Mouse (Mus musculus) brain, embryonic 14.5 days (tissue): ENCODE measurements around the gene Nid2. TPM values are rescaled to one million over a fixed set of nuclear protein-coding genes. Genes with fewer than 3 reads are reported as not detected.

Experiments
- DNase-seq: peaks from one replicate; pipeline ENCODE4 v3.0.0-alpha.2; 2011; ENCODE audit warnings: low read depth
- CTCF ChIP-seq: fragments of 200-500 bp; IDR thresholded peaks from 2 replicates; pipeline ENCODE4 v1.5.1; 2012; ENCODE audit warnings: inconsistent platforms, mild to moderate bottlenecking, moderate library complexity, borderline replicate concordance; ENCODE audit not compliant: insufficient read depth, insufficient read length; ENCODE audit errors: extremely low read depth
- POLR2A ChIP-seq: fragments of 200-500 bp; IDR thresholded peaks from 2 replicates; pipeline ENCODE4 v1.6.1; 2012; ENCODE audit warnings: mild to moderate bottlenecking, inconsistent platforms, borderline replicate concordance; ENCODE audit not compliant: poor library complexity, insufficient read depth, insufficient read length, severe bottlenecking; ENCODE audit errors: extremely low read depth
- polyA plus RNA-seq: library from polyadenylated mRNA; depleted of rRNA; stranded (reverse); fragments of >200 nt; gene quantifications from 2 replicates; pipeline ENCODE4 v1.2.3, GENCODE M21; 2012

The Nid2 gene
- polyA plus RNA-seq, 1 experiment, result 33.2 TPM

DNA sequence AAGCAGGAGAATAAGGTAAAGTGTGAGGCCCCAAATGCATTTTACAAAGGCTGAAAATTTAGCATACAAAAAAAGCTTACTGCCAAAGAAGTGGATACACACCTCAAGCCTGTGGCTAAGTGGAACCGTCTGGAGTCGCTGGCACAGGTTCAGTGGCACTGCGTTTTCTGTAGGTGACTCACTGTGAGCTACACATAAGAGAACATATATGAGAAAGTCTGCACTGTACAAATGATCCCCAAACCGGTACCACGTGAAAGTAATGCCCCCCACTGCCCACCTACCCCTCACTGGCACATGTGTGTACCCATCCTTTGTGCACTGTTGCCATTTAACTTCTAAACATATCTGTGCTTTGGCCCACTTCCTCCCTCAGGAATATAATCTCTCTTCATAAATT, 22.8 kb upstream of the Nid2 start:
- DNase-seq, result no peak
- TF ChIP-seq POLR2A (no peak), CTCF (no peak)

GRCm38 (mm10) chr14:19728737-19729136, 22.3 kb upstream of the Nid2 start:
- no peak for DNase-seq
- no peak for TF ChIP-seq POLR2A
- TF ChIP-seq CTCF, result no peak

- TF ChIP-seq CTCF, result no peak
- no peak for TF ChIP-seq POLR2A
Measured at GRCm38 (mm10) chr14:19732097-19732496, 19.0 kb upstream of the Nid2 start.

GRCm38 (mm10) chr14:19733490-19734282, 17.4 kb upstream of the Nid2 start:
- TF ChIP-seq POLR2A (no peak), CTCF (no peak)
- no peak for DNase-seq

More at GRCm38 (mm10) chr14:19732097-19732496, 19.0 kb upstream of the Nid2 start:
- DNase-seq, result no peak

DNA sequence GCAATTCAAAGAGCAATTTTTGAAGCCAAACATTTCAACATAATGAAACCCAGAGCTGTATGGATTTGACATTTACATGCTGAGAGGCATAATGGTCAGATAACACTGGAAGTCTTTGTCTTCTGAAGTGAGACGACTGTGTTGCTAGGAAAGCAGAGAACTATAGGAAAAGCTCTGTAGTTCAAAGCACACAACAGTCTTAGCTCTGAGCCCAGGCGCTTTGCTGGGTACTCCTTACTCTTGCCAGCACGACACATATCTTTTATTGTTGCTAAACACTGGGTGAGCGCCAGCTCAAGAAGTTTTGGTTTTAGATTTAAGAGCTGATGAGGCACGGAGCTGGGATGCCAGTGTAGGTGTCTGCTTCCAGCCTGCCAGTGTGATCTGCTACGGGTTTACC, 15.8 kb upstream of the Nid2 start:
- TF ChIP-seq POLR2A (no peak), CTCF (no peak)
- peak; percentile 76 for DNase-seq

DNA sequence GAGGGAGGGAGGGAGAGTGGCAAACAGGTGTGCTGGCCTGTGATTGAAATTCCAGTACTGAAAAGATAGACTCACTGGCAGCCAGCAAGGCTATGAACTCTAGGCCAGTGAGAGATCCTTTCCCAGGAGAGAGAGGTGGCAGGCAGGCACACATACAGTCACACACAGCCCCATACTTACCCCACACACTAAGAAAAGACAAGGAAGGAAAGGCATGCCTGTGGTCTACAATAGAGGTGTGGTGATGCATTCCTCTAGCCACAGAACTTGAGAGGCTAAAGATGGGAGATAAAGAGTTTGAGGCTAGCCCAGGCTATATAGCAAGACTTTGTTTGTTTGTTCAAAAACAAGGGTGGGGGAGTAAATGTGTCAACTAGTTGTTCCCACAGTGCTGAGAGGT, 13.5 kb upstream of the Nid2 start:
- TF ChIP-seq POLR2A (no peak), CTCF (no peak)
- no peak for DNase-seq

GRCm38 (mm10) chr14:19738094-19738843, 12.8 kb upstream of the Nid2 start:
- peak; percentile 65 for DNase-seq

DNA sequence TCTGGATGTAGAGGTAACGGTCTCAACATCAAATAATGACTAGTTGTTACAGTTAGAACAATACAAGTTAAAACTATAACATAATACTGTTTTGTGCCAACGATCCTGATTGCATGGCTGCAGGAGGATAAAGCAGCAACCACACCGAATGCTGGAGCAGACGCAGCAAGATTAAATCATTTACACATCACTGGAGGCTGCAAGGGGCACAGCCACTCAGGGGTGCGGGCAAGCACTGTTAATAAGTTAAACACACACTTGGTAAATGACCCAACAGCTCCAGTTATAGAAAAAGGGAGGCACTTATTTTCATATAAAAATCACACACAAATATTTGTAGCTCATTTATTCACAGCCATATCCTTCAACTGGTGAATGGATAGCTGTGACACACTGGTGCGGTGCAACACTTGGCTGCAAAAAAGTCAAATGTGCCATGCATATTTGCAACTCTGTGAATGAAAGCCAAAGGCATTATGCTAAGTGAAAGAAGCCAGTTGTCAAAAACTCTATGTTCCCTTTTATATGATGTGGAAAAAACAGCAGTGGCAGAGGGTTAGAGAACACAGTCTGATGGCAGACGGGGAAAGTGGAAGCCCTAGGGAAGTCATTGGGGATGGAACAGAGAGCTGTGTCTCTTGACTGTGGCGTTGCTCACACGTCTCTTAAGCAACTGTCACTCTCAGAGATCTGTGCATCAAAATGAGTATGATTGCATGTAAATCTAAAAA, 11.5 kb upstream of the Nid2 start:
- TF ChIP-seq CTCF (no peak), POLR2A (no peak)
- DNase-seq, result no peak

More at GRCm38 (mm10) chr14:19738094-19738843, 12.8 kb upstream of the Nid2 start:
- TF ChIP-seq CTCF (no peak), POLR2A (no peak)

DNA sequence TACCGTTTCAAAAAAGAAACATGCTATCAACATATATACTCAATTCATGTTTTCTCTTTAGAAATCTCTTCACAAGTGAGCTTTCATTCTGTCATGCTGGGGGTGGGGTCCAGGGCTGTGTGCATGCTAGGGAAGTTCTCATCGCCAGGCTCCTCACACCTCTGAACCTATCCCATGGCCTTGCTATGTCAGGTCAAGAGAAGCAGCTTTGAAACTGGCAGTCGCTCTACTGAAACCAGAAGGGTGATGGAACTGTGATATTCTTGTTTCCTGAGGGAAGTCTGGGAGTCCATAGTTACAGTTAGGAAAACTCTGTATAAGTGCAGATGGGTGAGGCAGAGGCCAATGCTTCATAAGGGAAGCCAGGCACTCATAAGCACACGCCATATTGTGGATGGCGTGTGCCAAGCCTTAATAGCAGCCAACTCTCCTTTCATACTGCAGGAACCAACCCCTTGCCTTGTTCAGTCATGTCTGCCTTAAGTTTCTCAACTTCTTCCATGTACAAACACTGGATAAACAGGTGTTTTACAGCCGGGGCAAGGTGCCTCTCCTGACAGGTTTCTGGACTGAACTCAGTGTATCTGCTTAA, 10.8 kb upstream of the Nid2 start:
- TF ChIP-seq CTCF (no peak), POLR2A (no peak)
- peak; percentile 60 for DNase-seq

DNA sequence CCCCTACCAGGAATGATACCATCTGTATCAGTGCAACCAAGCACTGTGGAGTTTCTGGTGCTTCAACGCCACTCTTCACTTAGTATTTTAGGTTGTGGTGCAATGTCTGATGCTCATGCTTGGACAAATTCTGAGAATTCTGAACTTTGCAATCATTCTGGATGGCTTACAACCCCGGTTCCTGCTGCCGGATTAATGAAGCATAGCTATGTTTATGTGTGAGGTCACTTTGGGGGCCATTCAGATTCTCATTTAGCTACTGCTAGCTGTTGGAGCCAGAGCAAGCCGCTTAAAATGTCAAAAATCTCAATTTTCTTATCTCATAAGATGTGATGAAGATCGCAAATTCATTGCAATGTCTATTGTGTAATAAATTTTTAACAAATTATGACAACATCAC, 6.2 kb upstream of the Nid2 start:
- no peak for DNase-seq
- TF ChIP-seq CTCF (no peak), POLR2A (no peak)

- DNase-seq, result no peak
- TF ChIP-seq POLR2A (no peak), CTCF (no peak)
Measured at GRCm38 (mm10) chr14:19746232-19746631, 4.8 kb upstream of the Nid2 start.
